Mouse (Mus musculus) kidney, adult 18-20 months (tissue): ENCODE results near the gene B4galt5.

Source experiments
- DNase-seq: peaks from one replicate; pipeline ENCODE4 v3.0.0; 2021

B4galt5 gene

GRCm38 (mm10) chr2:167273206-167273740, 75.7 kb downstream of the B4galt5 start:
- DNase-seq, result peak; percentile 1

GRCm38 (mm10) chr2:167272706-167273105, 76.3 kb downstream of the B4galt5 start:
- no peak for DNase-seq

- peak; percentile 2 for DNase-seq
Observed at GRCm38 (mm10) chr2:167271121-167271521, 77.9 kb downstream of the B4galt5 start.

- peak; percentile 1 for DNase-seq
Observed at GRCm38 (mm10) chr2:167270496-167270895, 78.5 kb downstream of the B4galt5 start.

GRCm38 (mm10) chr2:167268721-167269120, 80.3 kb downstream of the B4galt5 start:
- DNase-seq, result no peak

- peak; percentile 1 for DNase-seq
Observed at GRCm38 (mm10) chr2:167268411-167268690, 80.6 kb downstream of the B4galt5 start.

GRCm38 (mm10) chr2:167267531-167268410, 81.2 kb downstream of the B4galt5 start:
- peak; percentile 1 for DNase-seq

GRCm38 (mm10) chr2:167266231-167266630, 82.8 kb downstream of the B4galt5 start:
- DNase-seq, result peak; percentile 1

- DNase-seq, result peak; percentile 5
Observed at GRCm38 (mm10) chr2:167265806-167266205, 83.2 kb downstream of the B4galt5 start.

- DNase-seq, result peak; percentile 1
Observed at GRCm38 (mm10) chr2:167265021-167265420, 84.0 kb downstream of the B4galt5 start.

GRCm38 (mm10) chr2:167263931-167264330, 85.1 kb downstream of the B4galt5 start:
- no peak for DNase-seq

- DNase-seq, result no peak
Observed at GRCm38 (mm10) chr2:167263040-167263810, 85.8 kb downstream of the B4galt5 start.

- no peak for DNase-seq
Observed at GRCm38 (mm10) chr2:167262433-167262832, 86.5 kb downstream of the B4galt5 start.

GRCm38 (mm10) chr2:167261106-167261505, 87.9 kb downstream of the B4galt5 start:
- DNase-seq, result no peak

GRCm38 (mm10) chr2:167257790-167258189, 91.2 kb downstream of the B4galt5 start:
- no peak for DNase-seq

GRCm38 (mm10) chr2:167254808-167255207, 94.2 kb downstream of the B4galt5 start:
- no peak for DNase-seq

GRCm38 (mm10) chr2:167254185-167254584, 94.8 kb downstream of the B4galt5 start:
- DNase-seq, result peak; percentile 56

GRCm38 (mm10) chr2:167253476-167253875, 95.5 kb downstream of the B4galt5 start:
- DNase-seq, result no peak

- DNase-seq, result no peak
Observed at GRCm38 (mm10) chr2:167252057-167252687, 96.8 kb downstream of the B4galt5 start.

- no peak for DNase-seq
Observed at GRCm38 (mm10) chr2:167250736-167251337, 98.1 kb downstream of the B4galt5 start.

- no peak for DNase-seq
Observed at GRCm38 (mm10) chr2:167250003-167250735, 98.8 kb downstream of the B4galt5 start.

- DNase-seq, result no peak
Observed at GRCm38 (mm10) chr2:167249591-167249990, 99.4 kb downstream of the B4galt5 start.
